Mouse (Mus musculus) kidney, adult 2 months (tissue): Measurements from ENCODE around the gene Fkbp4. TPM values are rescaled to one million over a fixed set of nuclear protein-coding genes. Genes with fewer than 3 reads are reported as not detected.

Experiments
- DNase-seq: peaks from one replicate; pipeline ENCODE4 v3.0.0; 2021
- H3K27ac ChIP-seq: fragments of 200-500 bp; 2 replicates; pipeline ENCODE4 v1.5.1; 2012; ENCODE audit warnings: low read depth, low read length, control low read depth, inconsistent platforms; ENCODE audit not compliant: insufficient read depth
- H3K27me3 ChIP-seq: fragments of 200-500 bp; replicated peaks from 2 replicates; pipeline ENCODE4 v1.6.1; 2012; ENCODE audit warnings: mild to moderate bottlenecking, moderate library complexity, low read length, inconsistent platforms; ENCODE audit not compliant: control insufficient read depth, insufficient read depth
- H3K36me3 ChIP-seq: fragments of 200-500 bp; 2 replicates; pipeline ENCODE4 v1.6.1; 2012; ENCODE audit warnings: mild to moderate bottlenecking, moderate library complexity, low read length, inconsistent platforms; ENCODE audit not compliant: control insufficient read depth, insufficient read depth
- H3K4me1 ChIP-seq: fragments of 200-500 bp; 2 replicates; pipeline ENCODE4 v1.6.1; 2011; ENCODE audit warnings: low read length; ENCODE audit not compliant: control insufficient read depth, insufficient read depth
- H3K4me3 ChIP-seq: fragments of 200-500 bp; 2 replicates; pipeline ENCODE4 v1.5.1; 2011; ENCODE audit warnings: mild to moderate bottlenecking, low read depth, low read length, control low read depth; ENCODE audit not compliant: insufficient read depth
- CTCF ChIP-seq: fragments of 200-500 bp; conservative IDR thresholded peaks from 2 replicates; pipeline ENCODE4 v1.5.1; 2011; ENCODE audit warnings: low read depth, mild to moderate bottlenecking, control low read depth, low read length, moderate library complexity, mixed read lengths; ENCODE audit not compliant: insufficient read depth, insufficient read length
- POLR2A ChIP-seq: fragments of 200-500 bp; IDR thresholded peaks from one replicate; pipeline ENCODE4 v1.6.1; 2011; ENCODE audit warnings: low read depth, low read length, control low read depth
- WGBS: fragments of 180-500 bp; shearing (Covaris S2); methylation state at CpG from one replicate; pipeline ENCODE4 v1.1.7; 2018; 5-methylcytosine and 5-hydroxymethylcytosine counted together
- polyA plus RNA-seq: library from polyadenylated mRNA; depleted of rRNA; stranded (reverse); fragments of >200 nt; gene quantifications from 2 replicates; pipeline ENCODE4 v1.2.3, GENCODE M21; 2012

Fkbp4 gene
- polyA plus RNA-seq, 1 experiment = 166 TPM

GRCm38 (mm10) chr6:128455835-128456605 is 17.5 kb upstream of the Fkbp4 start:
- no peaks in the 10 kb centered on the region for H3K36me3 ChIP-seq
- no peaks in the 10 kb centered on the region for H3K27me3 ChIP-seq
- H3K4me1 ChIP-seq = no peaks in the 10 kb centered on the region; the same call in 1 of the 2 replicates
- TF ChIP-seq CTCF (no peak), POLR2A (no peak)
- WGBS = 69% methylated on average over 12 of the region's 12 CpGs
- H3K27ac ChIP-seq = no peak overlapping the region
- no peak for DNase-seq
- no peak overlapping the region for H3K4me3 ChIP-seq

- no peak for TF ChIP-seq CTCF
- TF ChIP-seq POLR2A = no peak
- WGBS = 95% methylated on average over 5 of the region's 5 CpGs
- no peak overlapping the region for H3K27ac ChIP-seq
- H3K27me3 ChIP-seq = no peaks in the 10 kb centered on the region
- no peak overlapping the region for H3K4me3 ChIP-seq
- DNase-seq = no peak
- no peaks in the 10 kb centered on the region for H3K36me3 ChIP-seq
- H3K4me1 ChIP-seq = peaks cover 3% of the 10 kb centered on the region; the same call in 1 of the 2 replicates
Observed at GRCm38 (mm10) chr6:128447063-128447462, 8.6 kb upstream of the Fkbp4 start.

- peak overlapping the region; percentile 27 for H3K4me3 ChIP-seq
- WGBS = 11% methylated on average over 14 of the region's 14 CpGs
- DNase-seq = peak; percentile 88
- no peaks in the 10 kb centered on the region for H3K36me3 ChIP-seq
- no peak overlapping the region; the same call in 1 of the 2 replicates for H3K27ac ChIP-seq
- no peak for TF ChIP-seq POLR2A
- peak; percentile 81 for TF ChIP-seq CTCF
- peaks cover 3% of the 10 kb centered on the region; the same call in 1 of the 2 replicates for H3K4me1 ChIP-seq
- no peaks in the 10 kb centered on the region for H3K27me3 ChIP-seq
Observed at GRCm38 (mm10) chr6:128445761-128446535, 7.5 kb upstream of the Fkbp4 start.

GRCm38 (mm10) chr6:128440238-128440637 is 1.8 kb upstream of the Fkbp4 start:
- no peak for DNase-seq
- Histone ChIP-seq H3K27ac (no peak overlapping the region), H3K4me3 (no peak overlapping the region), H3K27me3 (no peaks in the 10 kb centered on the region), H3K36me3 (no peaks in the 10 kb centered on the region), H3K4me1 (peaks cover 6% of the 10 kb centered on the region)
- WGBS = 94% methylated on average over 2 of the region's 2 CpGs
- peak; percentile 18; the same call in 1 of the 2 replicates for TF ChIP-seq CTCF
- TF ChIP-seq POLR2A = no peak

- H3K27ac ChIP-seq = no peak overlapping the region; the same call in 1 of the 2 replicates
- peak; percentile 38 for DNase-seq
- WGBS = 9% methylated on average over 18 of the region's 18 CpGs
- peaks cover 6% of the 10 kb centered on the region for H3K4me1 ChIP-seq
- H3K4me3 ChIP-seq = peak overlapping the region; percentile 94
- H3K36me3 ChIP-seq = 0 out of 2 replicates have a peak, but pooled peaks cover 2% of the 10 kb centered on the region
- no peaks in the 10 kb centered on the region for H3K27me3 ChIP-seq
- TF ChIP-seq CTCF = no peak
- TF ChIP-seq POLR2A = no peak
Observed at GRCm38 (mm10) chr6:128438871-128439341, 429 bp upstream of the Fkbp4 start.

GRCm38 (mm10) chr6:128437731-128438316 is 653 bp downstream of the Fkbp4 start:
- peak overlapping the region; percentile 94 for H3K4me3 ChIP-seq
- DNase-seq = peak; percentile 93
- H3K27ac ChIP-seq = peak overlapping the region; percentile 91
- TF ChIP-seq CTCF (no peak), POLR2A (no peak)
- H3K27me3 ChIP-seq = no peaks in the 10 kb centered on the region
- 1% methylated on average over 52 of the region's 52 CpGs for WGBS
- H3K4me1 ChIP-seq = peaks cover 6% of the 10 kb centered on the region
- peaks cover 5% of the 10 kb centered on the region; the same call in 1 of the 2 replicates for H3K36me3 ChIP-seq

- WGBS = 8% methylated on average over 10 of the region's 10 CpGs
- peak overlapping the region; percentile 91 for H3K27ac ChIP-seq
- TF ChIP-seq CTCF (no peak), POLR2A (no peak)
- peaks cover 6% of the 10 kb centered on the region for H3K4me1 ChIP-seq
- no peaks in the 10 kb centered on the region for H3K27me3 ChIP-seq
- DNase-seq = no peak
- peak overlapping the region; percentile 94 for H3K4me3 ChIP-seq
- H3K36me3 ChIP-seq = peaks cover 8% of the 10 kb centered on the region; the same call in 1 of the 2 replicates
Observed at GRCm38 (mm10) chr6:128437288-128437687, 1.2 kb downstream of the Fkbp4 start.
